Mouse (Mus musculus) layer of hippocampus, adult 2 months (tissue): ENCODE measurements at regions not wholly inside any gene's neighbourhood (a gene's known extent, or its start where the extent isn't known, plus 50 kb on each side); places are given as distances from the start of the nearest gene placed in this dataset.

ENCODE experiments used
- DNase-seq, 2 experiments: peaks; one replicate each; pipeline ENCODE4 v3.0.0; 2022; ENCODE audit warnings: low spot score in 2 of 2
- H3K27ac ChIP-seq: fragments of 200-600 bp; 2 replicates; pipeline ENCODE4 v1.8.1; 2022
- H3K4me3 ChIP-seq: fragments of 200-600 bp; 2 replicates; pipeline ENCODE4 v1.8.1; 2022; ENCODE audit warnings: mild to moderate bottlenecking
- CTCF ChIP-seq: fragments of 200-600 bp; conservative IDR thresholded peaks from 2 replicates; pipeline ENCODE4 v1.8.1; 2022; ENCODE audit warnings: antibody characterized with exemption, mild to moderate bottlenecking, moderate library complexity

- no peak for DNase-seq
- TF ChIP-seq CTCF, result no peak
- H3K27ac ChIP-seq, result no peak overlapping the region
Observed at GRCm38 (mm10) chr6:101609015-101609414, 231.3 kb upstream of the Pdzrn3 start.

GRCm38 (mm10) chr6:101603083-101603482, 225.4 kb upstream of the Pdzrn3 start:
- no peak for TF ChIP-seq CTCF
- Histone ChIP-seq H3K4me3 (no peak overlapping the region), H3K27ac (no peak overlapping the region)
- no peak for DNase-seq

More at GRCm38 (mm10) chr6:101609015-101609414, 231.3 kb upstream of the Pdzrn3 start:
- H3K4me3 ChIP-seq, result no peak overlapping the region

- Histone ChIP-seq H3K4me3 (no peak overlapping the region), H3K27ac (no peak overlapping the region)
- DNase-seq, result no peak
- TF ChIP-seq CTCF, result no peak
Observed at GRCm38 (mm10) chr6:101596995-101597394, 219.3 kb upstream of the Pdzrn3 start.

GRCm38 (mm10) chr6:101593782-101594641, 216.3 kb upstream of the Pdzrn3 start:
- no peak overlapping the region for H3K4me3 ChIP-seq
- H3K27ac ChIP-seq, result no peak overlapping the region
- peak; percentile 22 to 41 for DNase-seq
- TF ChIP-seq CTCF, result no peak

- H3K27ac ChIP-seq, result no peak overlapping the region
- no peak for DNase-seq
- no peak overlapping the region for H3K4me3 ChIP-seq
- TF ChIP-seq CTCF, result no peak
Observed at GRCm38 (mm10) chr6:101585871-101586270, 208.2 kb upstream of the Pdzrn3 start.

- H3K4me3 ChIP-seq, result no peak overlapping the region
- no peak overlapping the region for H3K27ac ChIP-seq
- no peak for TF ChIP-seq CTCF
- no peak for DNase-seq
Observed at GRCm38 (mm10) chr6:101580824-101581223, 203.1 kb upstream of the Pdzrn3 start.

GRCm38 (mm10) chr6:101556096-101556495, 178.4 kb upstream of the Pdzrn3 start:
- H3K4me3 ChIP-seq, result no peak overlapping the region
- H3K27ac ChIP-seq, result no peak overlapping the region
- DNase-seq, result no peak
- no peak for TF ChIP-seq CTCF

- no peak for TF ChIP-seq CTCF
- H3K4me3 ChIP-seq, result no peak overlapping the region
- H3K27ac ChIP-seq, result no peak overlapping the region
- DNase-seq, result no peak
Observed at GRCm38 (mm10) chr6:101554965-101555604, 177.4 kb upstream of the Pdzrn3 start.

- DNase-seq, result peak; percentile 53 to 60
- Histone ChIP-seq H3K4me3 (no peak overlapping the region), H3K27ac (0 out of 2 replicates have a peak overlapping the region, but pooled peaks have one; percentile 39)
- TF ChIP-seq CTCF, result peak; percentile 67
Observed at GRCm38 (mm10) chr6:101550501-101551268, 173.0 kb upstream of the Pdzrn3 start.

- Histone ChIP-seq H3K27ac (no peak overlapping the region), H3K4me3 (no peak overlapping the region)
- no peak for TF ChIP-seq CTCF
Observed at GRCm38 (mm10) chr6:101537581-101537980, 159.9 kb upstream of the Pdzrn3 start.

GRCm38 (mm10) chr6:101534214-101535052, 156.7 kb upstream of the Pdzrn3 start:
- peak; percentile 59 to 66 for DNase-seq
- Histone ChIP-seq H3K4me3 (no peak overlapping the region), H3K27ac (no peak overlapping the region)
- peak; percentile 92 for TF ChIP-seq CTCF

More at GRCm38 (mm10) chr6:101537581-101537980, 159.9 kb upstream of the Pdzrn3 start:
- DNase-seq, result no peak

- peak overlapping the region; percentile 11; the same call in 1 of the 2 replicates for H3K4me3 ChIP-seq
- no peak for DNase-seq
- TF ChIP-seq CTCF, result no peak
- H3K27ac ChIP-seq, result no peak overlapping the region
Observed at GRCm38 (mm10) chr6:101532436-101532835, 154.7 kb upstream of the Pdzrn3 start.
